Mouse (Mus musculus) midbrain, embryonic 11.5 days (tissue): ENCODE measurements at regions not wholly inside any gene's neighbourhood (a gene's known extent, or its start where the extent isn't known, plus 50 kb on each side); places are given as distances from the start of the nearest gene placed in this dataset.
A peak's percentile ranks its signal among the peaks of the same experiment; 100 is the strongest.

Source experiments
- ATAC-seq: fragments of 200-750 bp; cut with Nextera tagmentation; 2 replicates; pipeline ENCODE4 v1.8.0; 2017; ENCODE audit warnings: moderate TSS enrichment, moderate library complexity; ENCODE audit not compliant: low FRiP score
- DNase-seq: peaks from one replicate; pipeline ENCODE4 v3.0.0; 2015; ENCODE audit warnings: low spot score; ENCODE audit errors: missing footprints
- H3K27ac ChIP-seq: fragments of 300-500 bp; sonication (generic); 2 replicates; pipeline ENCODE4 v1.5.1; 2014; ENCODE audit warnings: low read depth, low read length
- H3K27me3 ChIP-seq: fragments of 300-500 bp; sonication (generic); 2 replicates; pipeline ENCODE4 v1.6.1; 2014; ENCODE audit warnings: mild to moderate bottlenecking, low read length, moderate library complexity, mixed read lengths; ENCODE audit not compliant: control insufficient read depth, insufficient read depth
- H3K36me3 ChIP-seq: fragments of 300-500 bp; sonication (generic); 2 replicates; pipeline ENCODE4 v1.6.1; 2014; ENCODE audit warnings: mild to moderate bottlenecking, low read length, moderate library complexity, mixed read lengths; ENCODE audit not compliant: control insufficient read depth, insufficient read depth
- H3K4me1 ChIP-seq: fragments of 300-500 bp; sonication (generic); 2 replicates; pipeline ENCODE4 v1.6.1; 2014; ENCODE audit warnings: low read length; ENCODE audit not compliant: control insufficient read depth, insufficient read depth
- H3K4me2 ChIP-seq: fragments of 300-500 bp; sonication (generic); 2 replicates; pipeline ENCODE4 v1.6.1; 2014; ENCODE audit warnings: mild to moderate bottlenecking, moderate library complexity
- H3K4me3 ChIP-seq: fragments of 300-500 bp; sonication (generic); 2 replicates; pipeline ENCODE4 v1.5.1; 2014; ENCODE audit warnings: low read depth, low read length
- H3K9ac ChIP-seq: fragments of 300-500 bp; sonication (generic); 2 replicates; pipeline ENCODE4 v1.6.1; 2014; ENCODE audit warnings: low read length
- H3K9me3 ChIP-seq: fragments of 300-500 bp; sonication (generic); 2 replicates; pipeline ENCODE4 v1.6.1; 2016; ENCODE audit warnings: low read length; ENCODE audit not compliant: control insufficient read depth
- WGBS: fragments of 180-500 bp; shearing (Covaris S2); extraction: QIAGEN DNeasy Blood & Tissue Kit; methylation state at CpG from one replicate; pipeline ENCODE4 v1.1.7; 2014; 5-methylcytosine and 5-hydroxymethylcytosine counted together

- Histone ChIP-seq H3K36me3 (no peaks in the 10 kb centered on the region), H3K4me2 (no peak overlapping the region), H3K4me1 (peaks cover 11% of the 10 kb centered on the region), H3K27ac (peak overlapping the region; percentile 62), H3K27me3 (no peaks in the 10 kb centered on the region; the same call in 1 of the 2 replicates), H3K4me3 (no peak overlapping the region), H3K9ac (no peak overlapping the region), H3K9me3 (no peaks in the 10 kb centered on the region)
- ATAC-seq (no peak), DNase-seq (no peak)
- WGBS, result 30% methylated on average over 13 of the region's 13 CpGs
Measured at GRCm38 (mm10) chr9:61069553-61070314, 275.4 kb downstream of the Uaca start.

GRCm38 (mm10) chr9:61070315-61070707 lies 276.0 kb downstream of the Uaca start:
- H3K27ac ChIP-seq, result peak overlapping the region; percentile 62
- no peak for ATAC-seq
- no peak overlapping the region for H3K9ac ChIP-seq
- peaks cover 11% of the 10 kb centered on the region for H3K4me1 ChIP-seq
- no peaks in the 10 kb centered on the region; the same call in 1 of the 2 replicates for H3K27me3 ChIP-seq
- no peak for DNase-seq
- no peaks in the 10 kb centered on the region for H3K36me3 ChIP-seq
- 37% methylated on average over 8 of the region's 8 CpGs for WGBS
- H3K9me3 ChIP-seq, result no peaks in the 10 kb centered on the region
- H3K4me2 ChIP-seq, result no peak overlapping the region
- H3K4me3 ChIP-seq, result no peak overlapping the region

GRCm38 (mm10) chr9:61070861-61071260 lies 276.5 kb downstream of the Uaca start:
- no peaks in the 10 kb centered on the region for H3K9me3 ChIP-seq
- H3K4me1 ChIP-seq, result peaks cover 11% of the 10 kb centered on the region
- H3K36me3 ChIP-seq, result no peaks in the 10 kb centered on the region
- no peak for ATAC-seq
- H3K9ac ChIP-seq, result no peak overlapping the region
- no peak for DNase-seq
- H3K27ac ChIP-seq, result no peak overlapping the region
- no peaks in the 10 kb centered on the region; the same call in 1 of the 2 replicates for H3K27me3 ChIP-seq
- H3K4me3 ChIP-seq, result no peak overlapping the region
- H3K4me2 ChIP-seq, result no peak overlapping the region
- 16% methylated on average over 9 of the region's 9 CpGs for WGBS

- 57% methylated on average over 4 of the region's 4 CpGs for WGBS
- no peak for ATAC-seq
- no peak for DNase-seq
- no peak overlapping the region for H3K4me2 ChIP-seq
- no peaks in the 10 kb centered on the region; the same call in 1 of the 2 replicates for H3K27me3 ChIP-seq
- H3K4me1 ChIP-seq, result peaks cover 11% of the 10 kb centered on the region
- no peak overlapping the region for H3K4me3 ChIP-seq
- H3K9ac ChIP-seq, result no peak overlapping the region
- H3K27ac ChIP-seq, result no peak overlapping the region
- H3K9me3 ChIP-seq, result no peaks in the 10 kb centered on the region
- no peaks in the 10 kb centered on the region for H3K36me3 ChIP-seq
Measured at GRCm38 (mm10) chr9:61073482-61073881, 279.1 kb downstream of the Uaca start.

GRCm38 (mm10) chr9:61075071-61075470 lies 280.7 kb downstream of the Uaca start:
- peaks cover 7% of the 10 kb centered on the region for H3K4me1 ChIP-seq
- DNase-seq (no peak), ATAC-seq (no peak)
- no peak overlapping the region for H3K27ac ChIP-seq
- H3K9ac ChIP-seq, result no peak overlapping the region
- no peaks in the 10 kb centered on the region; the same call in 1 of the 2 replicates for H3K27me3 ChIP-seq
- no peak overlapping the region for H3K4me2 ChIP-seq
- WGBS, result 63% methylated on average over 4 of the region's 4 CpGs
- no peak overlapping the region for H3K4me3 ChIP-seq
- no peaks in the 10 kb centered on the region for H3K9me3 ChIP-seq
- H3K36me3 ChIP-seq, result no peaks in the 10 kb centered on the region

GRCm38 (mm10) chr9:61077181-61077580 lies 282.8 kb downstream of the Uaca start:
- H3K27me3 ChIP-seq, result no peaks in the 10 kb centered on the region; the same call in 1 of the 2 replicates
- no peak for ATAC-seq
- 65% methylated on average over 2 of the region's 2 CpGs for WGBS

GRCm38 (mm10) chr9:61077807-61078206 lies 283.5 kb downstream of the Uaca start:
- Histone ChIP-seq H3K4me3 (no peak overlapping the region), H3K9ac (no peak overlapping the region), H3K27me3 (no peaks in the 10 kb centered on the region; the same call in 1 of the 2 replicates), H3K27ac (no peak overlapping the region), H3K4me2 (no peak overlapping the region), H3K9me3 (no peaks in the 10 kb centered on the region), H3K36me3 (no peaks in the 10 kb centered on the region), H3K4me1 (peaks cover 8% of the 10 kb centered on the region; the same call in 1 of the 2 replicates)
- ATAC-seq (no peak), DNase-seq (no peak)
- 81% methylated on average over 4 of the region's 4 CpGs for WGBS

More at GRCm38 (mm10) chr9:61077181-61077580, 282.8 kb downstream of the Uaca start:
- Histone ChIP-seq H3K4me3 (no peak overlapping the region), H3K4me2 (no peak overlapping the region), H3K9ac (no peak overlapping the region), H3K36me3 (no peaks in the 10 kb centered on the region), H3K27ac (no peak overlapping the region), H3K9me3 (no peaks in the 10 kb centered on the region), H3K4me1 (peaks cover 8% of the 10 kb centered on the region; the same call in 1 of the 2 replicates)
- no peak for DNase-seq

- 34% methylated on average over 16 of the region's 16 CpGs for WGBS
- Histone ChIP-seq H3K4me2 (no peak overlapping the region), H3K9ac (no peak overlapping the region), H3K4me3 (no peak overlapping the region), H3K9me3 (no peaks in the 10 kb centered on the region), H3K36me3 (no peaks in the 10 kb centered on the region), H3K4me1 (peaks cover 8% of the 10 kb centered on the region; the same call in 1 of the 2 replicates), H3K27me3 (peaks cover 4% of the 10 kb centered on the region; the same call in 1 of the 2 replicates), H3K27ac (0 out of 2 replicates have a peak overlapping the region, but pooled peaks have one; percentile 13)
- ATAC-seq (peak; percentile 62; the same call in 1 of the 2 replicates), DNase-seq (peak; percentile 89)
Measured at GRCm38 (mm10) chr9:61081474-61082021, 287.2 kb downstream of the Uaca start.

GRCm38 (mm10) chr9:61084655-61085230 lies 287.4 kb upstream of the Tle3 start:
- 82% methylated on average over 13 of the region's 13 CpGs for WGBS
- Histone ChIP-seq H3K4me2 (no peak overlapping the region), H3K4me3 (no peak overlapping the region), H3K27me3 (peaks cover 4% of the 10 kb centered on the region; the same call in 1 of the 2 replicates), H3K9ac (no peak overlapping the region), H3K4me1 (peaks cover 8% of the 10 kb centered on the region; the same call in 1 of the 2 replicates), H3K27ac (no peak overlapping the region), H3K9me3 (no peaks in the 10 kb centered on the region), H3K36me3 (no peaks in the 10 kb centered on the region)
- DNase-seq (no peak), ATAC-seq (no peak)
